Mouse (Mus musculus) bone marrow, adult 2 months (tissue): ENCODE measurements around the gene Hydin. TPM values are rescaled to one million over a fixed set of nuclear protein-coding genes. Genes with fewer than 3 reads are reported as not detected.

Source experiments
- H3K27ac ChIP-seq: fragments of 200-500 bp; 2 replicates; pipeline ENCODE4 v1.5.1; 2012; ENCODE audit warnings: low read depth, mild to moderate bottlenecking, control low read depth, inconsistent platforms, low read length; ENCODE audit not compliant: control insufficient read depth, poor library complexity, insufficient read depth
- H3K4me1 ChIP-seq: fragments of 200-500 bp; 2 replicates; pipeline ENCODE4 v1.6.1; 2011; ENCODE audit warnings: low read length; ENCODE audit not compliant: control insufficient read depth, insufficient read depth
- H3K4me3 ChIP-seq: fragments of 200-500 bp; replicated peaks from 2 replicates; pipeline ENCODE3; 2011; ENCODE audit warnings: mild to moderate bottlenecking, low read depth, low read length, control low read depth; ENCODE audit not compliant: control insufficient read depth
- CTCF ChIP-seq: fragments of 200-500 bp; IDR thresholded peaks from 2 replicates; pipeline ENCODE4 v1.5.1; 2011; ENCODE audit warnings: low read length, control low read depth; ENCODE audit not compliant: control insufficient read depth, insufficient read depth
- POLR2A ChIP-seq: fragments of 200-500 bp; IDR thresholded peaks from 2 replicates; pipeline ENCODE4 v1.6.1; 2011; ENCODE audit warnings: low read depth, mild to moderate bottlenecking, control low read depth, low read length, borderline replicate concordance; ENCODE audit not compliant: control insufficient read depth
- WGBS: fragments of 180-500 bp; shearing (Covaris S2); methylation state at CpG from one replicate; pipeline ENCODE4 v1.1.7; 2018; 5-methylcytosine and 5-hydroxymethylcytosine counted together
- polyA plus RNA-seq: library from polyadenylated mRNA; stranded (reverse); fragments of >200 nt; gene quantifications from 2 replicates; pipeline ENCODE4 v1.2.4, GENCODE M21; 2011; ENCODE audit warnings: low replicate concordance; ENCODE audit not compliant: missing spikeins, insufficient read depth, insufficient read length

Hydin gene
- polyA plus RNA-seq, 1 experiment, result not detected

GRCm38 (mm10) chr8:110253986-110254385, 12.8 kb upstream of the Hydin start:
- Histone ChIP-seq H3K4me1 (no peaks in the 10 kb centered on the region), H3K4me3 (no peak overlapping the region), H3K27ac (no peak overlapping the region)
- TF ChIP-seq POLR2A (no peak), CTCF (no peak)
- WGBS, result 51% methylated on average over 4 of the region's 4 CpGs

GRCm38 (mm10) chr8:110265796-110266305, 926 bp upstream of the Hydin start:
- Histone ChIP-seq H3K4me1 (no peaks in the 10 kb centered on the region), H3K4me3 (no peak overlapping the region), H3K27ac (no peak overlapping the region)
- WGBS, result 64% methylated on average over 11 of the region's 11 CpGs
- TF ChIP-seq POLR2A (no peak), CTCF (no peak)

DNA sequence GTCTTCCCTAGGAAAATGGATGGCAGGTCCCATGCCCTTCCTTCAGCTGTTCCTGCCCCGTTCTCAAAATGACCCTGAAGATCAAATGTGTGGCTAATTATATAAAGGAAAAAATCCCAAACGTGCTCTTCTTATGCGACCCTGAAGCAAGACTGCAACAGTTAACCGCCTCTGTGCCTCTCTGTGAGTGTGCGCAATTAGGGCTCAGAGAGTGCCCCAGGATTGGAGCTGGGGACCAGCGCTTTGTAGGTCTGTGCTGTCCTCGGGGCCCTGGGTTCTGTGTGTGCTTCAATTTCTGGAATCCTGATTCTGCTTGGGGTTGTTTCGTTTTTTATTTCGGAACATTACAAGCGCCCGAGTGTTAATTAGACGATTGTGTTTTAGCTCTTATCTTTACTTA, 491 bp downstream of the Hydin start:
- no peaks in the 10 kb centered on the region for H3K4me1 ChIP-seq
- H3K27ac ChIP-seq, result no peak overlapping the region
- 27% methylated on average over 12 of the region's 12 CpGs for WGBS
- TF ChIP-seq CTCF, result no peak
- no peak for TF ChIP-seq POLR2A
- no peak overlapping the region for H3K4me3 ChIP-seq

DNA sequence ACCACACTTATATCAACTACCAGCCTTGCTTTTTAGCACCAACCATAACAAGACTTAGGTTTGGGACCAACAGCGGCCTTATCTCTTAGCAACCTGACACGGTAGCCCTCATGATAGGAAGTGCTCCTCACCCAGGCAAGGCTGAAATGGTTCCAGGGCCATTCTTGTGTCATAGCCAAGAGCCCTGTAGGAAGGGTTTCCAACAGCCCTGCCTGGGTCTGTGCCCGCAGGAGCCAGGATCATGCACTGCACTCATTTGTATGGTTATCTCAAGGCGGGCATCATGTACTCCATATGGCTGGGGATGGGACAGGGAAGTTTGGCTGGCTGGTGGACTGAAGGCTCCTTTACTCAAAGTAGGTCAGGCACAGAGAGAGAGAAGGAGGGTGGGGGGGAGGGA, 3.9 kb downstream of the Hydin start:
- Histone ChIP-seq H3K4me1 (no peaks in the 10 kb centered on the region), H3K27ac (no peak overlapping the region), H3K4me3 (no peak overlapping the region)
- TF ChIP-seq CTCF (no peak), POLR2A (no peak)
- 81% methylated on average over 4 of the region's 4 CpGs for WGBS

- no peaks in the 10 kb centered on the region for H3K4me1 ChIP-seq
- 63% methylated on average over 2 of the region's 2 CpGs for WGBS
- H3K27ac ChIP-seq, result no peak overlapping the region
- no peak overlapping the region for H3K4me3 ChIP-seq
- TF ChIP-seq CTCF, result no peak
- TF ChIP-seq POLR2A, result no peak
Measured at GRCm38 (mm10) chr8:110273394-110273793, 6.6 kb downstream of the Hydin start.

- H3K27ac ChIP-seq, result no peak overlapping the region
- no peaks in the 10 kb centered on the region for H3K4me1 ChIP-seq
- 82% methylated on average over 21 of the region's 21 CpGs for WGBS
- H3K4me3 ChIP-seq, result no peak overlapping the region
- TF ChIP-seq CTCF (no peak), POLR2A (no peak)
Measured at GRCm38 (mm10) chr8:110275465-110276258, 8.9 kb downstream of the Hydin start.

DNA sequence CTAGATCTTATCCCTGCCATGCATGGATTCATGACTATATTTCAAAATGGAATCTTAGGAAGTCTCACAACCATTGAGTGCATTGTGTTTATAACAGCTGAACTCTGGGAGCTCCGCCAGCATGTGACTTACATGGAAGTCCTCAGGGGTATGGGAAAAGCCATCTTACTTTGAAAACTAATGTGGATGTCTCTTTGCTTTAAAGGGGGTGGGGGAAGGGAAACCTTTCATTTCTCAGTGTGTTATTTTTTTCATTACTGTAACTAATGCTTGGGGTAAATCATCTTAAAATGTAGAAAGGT, 9.4 kb downstream of the Hydin start:
- no peaks in the 10 kb centered on the region for H3K4me1 ChIP-seq
- H3K4me3 ChIP-seq, result no peak overlapping the region
- 83% methylated on average over 1 of the region's 1 CpGs for WGBS
- no peak for TF ChIP-seq POLR2A
- TF ChIP-seq CTCF, result no peak
- no peak overlapping the region for H3K27ac ChIP-seq

DNA sequence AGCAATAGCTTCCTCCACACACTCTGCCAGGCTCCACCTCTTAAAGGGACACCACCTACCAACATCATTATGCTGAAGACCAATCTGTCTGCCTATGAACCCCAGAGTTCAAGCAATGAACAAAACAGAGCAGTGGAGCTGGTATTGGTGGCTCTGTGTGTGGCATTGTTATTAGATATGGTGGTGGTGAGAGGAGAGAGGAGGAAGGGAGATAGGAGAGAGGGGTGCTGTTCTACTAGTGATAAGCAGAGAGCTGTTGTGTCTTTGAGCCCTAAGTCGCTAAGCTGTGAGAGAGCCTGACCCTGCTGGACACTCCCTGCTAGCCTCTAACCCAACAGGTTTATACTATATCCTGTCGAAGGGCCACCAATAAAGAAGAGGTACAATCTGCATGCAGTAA, 45.9 kb downstream of the Hydin start:
- no peak overlapping the region for H3K4me3 ChIP-seq
- TF ChIP-seq CTCF, result no peak
- TF ChIP-seq POLR2A, result no peak
- H3K27ac ChIP-seq, result no peak overlapping the region
- no peaks in the 10 kb centered on the region for H3K4me1 ChIP-seq
- 62% methylated on average over 2 of the region's 2 CpGs for WGBS
